Mouse (Mus musculus): Measurements from ENCODE around the gene Mapkapk3.

DNA sequence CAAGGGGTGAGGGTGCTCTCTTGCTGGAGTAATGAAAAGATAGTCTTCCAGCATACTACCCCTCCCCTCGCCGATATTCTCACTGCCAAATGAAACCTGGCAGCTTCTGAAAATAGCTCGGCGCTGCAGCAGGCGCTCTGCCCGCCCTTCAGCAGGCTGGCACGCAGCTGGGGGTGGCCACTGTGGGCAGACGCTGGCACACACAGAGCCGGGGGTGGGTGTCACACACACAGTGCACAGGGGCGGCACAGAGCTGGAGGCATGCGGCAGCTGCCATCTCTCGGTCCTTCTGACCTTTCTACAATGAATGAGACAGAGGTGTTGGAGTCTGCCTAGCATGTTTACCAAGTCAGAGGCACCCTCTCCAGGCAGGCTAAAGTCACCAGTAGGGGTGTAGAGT, 35.2 kb downstream of the Mapkapk3 start:
- TF ChIP-seq POLR2A (IDR thresholded peaks at IDR 0.05; ENCODE audit: low read depth, low read length), result no peak
- TF ChIP-seq CTCF (IDR thresholded peaks at IDR 0.05; ENCODE audit: borderline replicate concordance, insufficient read depth, low read length), result no peak
